Mouse (Mus musculus): ENCODE measurements around the gene Csf2rb. TPM values are rescaled to one million over a fixed set of nuclear protein-coding genes. Genes with fewer than 3 reads are reported as not detected.
"Not testable (repeated sequence)": the region's sequence is repeated elsewhere in the genome, so short reads cannot be mapped to it uniquely, and the experiment has no call there.

Csf2rb gene
- polyA plus RNA-seq, 1 experiment from 2014 or later, result 9.5 TPM

- H3K4me2 ChIP-seq, result no peak overlapping the region
- no peak overlapping the region for H3K27ac ChIP-seq (ENCODE audit: low read depth, low read length)
- WGBS, result 9% methylated on average over 5 of the region's 5 CpGs
- DNase-seq (ENCODE audit: low spot score), result peak; percentile 66
- H3K27me3 ChIP-seq (replicated peaks; ENCODE audit: control insufficient read depth, insufficient read depth, low read length), result no peaks in the 10 kb centered on the region
- no peaks in the 10 kb centered on the region for H3K36me3 ChIP-seq (ENCODE audit: control insufficient read depth, insufficient read depth, low read length)
- H3K4me1 ChIP-seq (replicated peaks; ENCODE audit: control insufficient read depth, insufficient read depth, low read length), result peaks cover 8% of the 10 kb centered on the region
- H3K9me3 ChIP-seq (ENCODE audit: control insufficient read depth, low read length), result no peaks in the 10 kb centered on the region
- peak; percentile 52; the same call in 1 of the 2 replicates for ATAC-seq (replicated peaks; ENCODE audit: low FRiP score)
- H3K9ac ChIP-seq (ENCODE audit: low read depth, low read length), result no peak overlapping the region
- no peak overlapping the region for H3K4me3 ChIP-seq (ENCODE audit: low read depth, low read length)
These were observed 4.6 kb upstream of the Csf2rb start for GRCm38 (mm10) chr15:78320825-78321496.

- H3K9ac ChIP-seq (ENCODE audit: low read depth, low read length), result no peak overlapping the region
- 55% methylated on average over 1 of the region's 1 CpGs for WGBS
- H3K4me3 ChIP-seq (ENCODE audit: low read depth, low read length), result no peak overlapping the region
- H3K27ac ChIP-seq (ENCODE audit: low read depth, low read length), result no peak overlapping the region
- no peaks in the 10 kb centered on the region for H3K9me3 ChIP-seq (ENCODE audit: control insufficient read depth, low read length)
- peaks cover 6% of the 10 kb centered on the region for H3K4me1 ChIP-seq (replicated peaks; ENCODE audit: control insufficient read depth, insufficient read depth, low read length)
- ATAC-seq (replicated peaks; ENCODE audit: low FRiP score) (no peak), DNase-seq (ENCODE audit: low spot score) (no peak)
- no peaks in the 10 kb centered on the region for H3K27me3 ChIP-seq (replicated peaks; ENCODE audit: control insufficient read depth, insufficient read depth, low read length)
- no peak overlapping the region for H3K4me2 ChIP-seq
- H3K36me3 ChIP-seq (ENCODE audit: control insufficient read depth, insufficient read depth, low read length), result no peaks in the 10 kb centered on the region
These were observed 2.2 kb upstream of the Csf2rb start for GRCm38 (mm10) chr15:78323366-78323765.

- Histone ChIP-seq H3K4me2 (no peak overlapping the region), H3K9me3 (ENCODE audit: control insufficient read depth, low read length) (no peaks in the 10 kb centered on the region), H3K4me3 (ENCODE audit: low read depth, low read length) (no peak overlapping the region), H3K4me1 (replicated peaks; ENCODE audit: control insufficient read depth, insufficient read depth, low read length) (peaks cover 6% of the 10 kb centered on the region), H3K27ac (ENCODE audit: low read depth, low read length) (no peak overlapping the region), H3K36me3 (ENCODE audit: control insufficient read depth, insufficient read depth, low read length) (no peaks in the 10 kb centered on the region), H3K9ac (ENCODE audit: low read depth, low read length) (no peak overlapping the region), H3K27me3 (replicated peaks; ENCODE audit: control insufficient read depth, insufficient read depth, low read length) (no peaks in the 10 kb centered on the region)
- DNase-seq (ENCODE audit: low spot score) (no peak), ATAC-seq (replicated peaks; ENCODE audit: low FRiP score) (no peak)
- WGBS, result 56% methylated on average over 2 of the region's 2 CpGs
These were observed 1.3 kb upstream of the Csf2rb start for GRCm38 (mm10) chr15:78324294-78324693.

GRCm38 (mm10) chr15:78326747-78327146 lies 1.2 kb downstream of the Csf2rb start:
- H3K27ac ChIP-seq (ENCODE audit: low read depth, low read length), result no peak overlapping the region
- no peak for DNase-seq (ENCODE audit: low spot score)
- no peaks in the 10 kb centered on the region for H3K36me3 ChIP-seq (ENCODE audit: control insufficient read depth, insufficient read depth, low read length)
- H3K4me1 ChIP-seq (replicated peaks; ENCODE audit: control insufficient read depth, insufficient read depth, low read length), result peaks cover 3% of the 10 kb centered on the region
- H3K4me2 ChIP-seq, result peak overlapping the region; percentile 10; the same call in 1 of the 2 replicates
- H3K4me3 ChIP-seq (ENCODE audit: low read depth, low read length), result peak overlapping the region; percentile 26; the same call in 1 of the 2 replicates
- WGBS, result 89% methylated on average over 10 of the region's 10 CpGs
- H3K27me3 ChIP-seq (replicated peaks; ENCODE audit: control insufficient read depth, insufficient read depth, low read length), result no peaks in the 10 kb centered on the region
- H3K9ac ChIP-seq (ENCODE audit: low read depth, low read length), result no peak overlapping the region
- ATAC-seq (replicated peaks; ENCODE audit: low FRiP score), result no peak
- no peaks in the 10 kb centered on the region for H3K9me3 ChIP-seq (ENCODE audit: control insufficient read depth, low read length)

GRCm38 (mm10) chr15:78327753-78328341 lies 2.3 kb downstream of the Csf2rb start:
- ATAC-seq (replicated peaks; ENCODE audit: low FRiP score); H3K4me3 ChIP-seq (ENCODE audit: low read depth, low read length); H3K9ac ChIP-seq (ENCODE audit: low read depth, low read length); DNase-seq (ENCODE audit: low spot score); H3K36me3 ChIP-seq (ENCODE audit: control insufficient read depth, insufficient read depth, low read length); H3K27ac ChIP-seq (ENCODE audit: low read depth, low read length); H3K4me1 ChIP-seq (replicated peaks; ENCODE audit: control insufficient read depth, insufficient read depth, low read length); H3K27me3 ChIP-seq (replicated peaks; ENCODE audit: control insufficient read depth, insufficient read depth, low read length); H3K9me3 ChIP-seq (ENCODE audit: control insufficient read depth, low read length): not testable (repeated sequence)
- 72% methylated on average over 6 of the region's 6 CpGs for WGBS
- peak overlapping the region; percentile 31 for H3K4me2 ChIP-seq

- Histone ChIP-seq H3K4me1 (replicated peaks; ENCODE audit: control insufficient read depth, insufficient read depth, low read length) (peaks cover 3% of the 10 kb centered on the region), H3K4me3 (ENCODE audit: low read depth, low read length) (no peak overlapping the region), H3K4me2 (no peak overlapping the region), H3K27me3 (replicated peaks; ENCODE audit: control insufficient read depth, insufficient read depth, low read length) (no peaks in the 10 kb centered on the region; the same call in 1 of the 2 replicates), H3K9me3 (ENCODE audit: control insufficient read depth, low read length) (no peaks in the 10 kb centered on the region), H3K9ac (ENCODE audit: low read depth, low read length) (no peak overlapping the region), H3K36me3 (ENCODE audit: control insufficient read depth, insufficient read depth, low read length) (no peaks in the 10 kb centered on the region), H3K27ac (ENCODE audit: low read depth, low read length) (no peak overlapping the region)
- no peak for DNase-seq (ENCODE audit: low spot score)
- ATAC-seq (replicated peaks; ENCODE audit: low FRiP score), result no peak
- 87% methylated on average over 3 of the region's 3 CpGs for WGBS
These were observed 3.1 kb downstream of the Csf2rb start for GRCm38 (mm10) chr15:78328520-78329097.

GRCm38 (mm10) chr15:78329972-78330371 lies 4.4 kb downstream of the Csf2rb start:
- H3K9ac ChIP-seq (ENCODE audit: low read depth, low read length); H3K4me3 ChIP-seq (ENCODE audit: low read depth, low read length); ATAC-seq (replicated peaks; ENCODE audit: low FRiP score); H3K9me3 ChIP-seq (ENCODE audit: control insufficient read depth, low read length); DNase-seq (ENCODE audit: low spot score); H3K36me3 ChIP-seq (ENCODE audit: control insufficient read depth, insufficient read depth, low read length); H3K27me3 ChIP-seq (replicated peaks; ENCODE audit: control insufficient read depth, insufficient read depth, low read length); H3K27ac ChIP-seq (ENCODE audit: low read depth, low read length); H3K4me1 ChIP-seq (replicated peaks; ENCODE audit: control insufficient read depth, insufficient read depth, low read length); H3K4me2 ChIP-seq: not testable (repeated sequence)
- WGBS, result 46% methylated on average over 6 of the region's 6 CpGs

- Histone ChIP-seq H3K4me3 (ENCODE audit: low read depth, low read length) (no peak overlapping the region), H3K27ac (ENCODE audit: low read depth, low read length) (no peak overlapping the region), H3K4me1 (replicated peaks; ENCODE audit: control insufficient read depth, insufficient read depth, low read length) (no peaks in the 10 kb centered on the region; the same call in 1 of the 2 replicates), H3K4me2 (no peak overlapping the region), H3K36me3 (ENCODE audit: control insufficient read depth, insufficient read depth, low read length) (no peaks in the 10 kb centered on the region), H3K9ac (ENCODE audit: low read depth, low read length) (no peak overlapping the region), H3K9me3 (ENCODE audit: control insufficient read depth, low read length) (no peaks in the 10 kb centered on the region), H3K27me3 (replicated peaks; ENCODE audit: control insufficient read depth, insufficient read depth, low read length) (no peaks in the 10 kb centered on the region; the same call in 1 of the 2 replicates)
- DNase-seq (ENCODE audit: low spot score) (no peak), ATAC-seq (replicated peaks; ENCODE audit: low FRiP score) (no peak)
- 84% methylated on average over 4 of the region's 4 CpGs for WGBS
These were observed 5.2 kb downstream of the Csf2rb start for GRCm38 (mm10) chr15:78330706-78331105.
